Mouse (Mus musculus) heart, embryonic 13.5 days (tissue): ENCODE measurements at regions not wholly inside any gene's neighbourhood (a gene's known extent, or its start where the extent isn't known, plus 50 kb on each side); places are given as distances from the start of the nearest gene placed in this dataset.

ENCODE experiments used
- ATAC-seq: fragments of 200-750 bp; cut with Nextera tagmentation; 2 replicates; pipeline ENCODE4 v1.8.0; 2017; ENCODE audit warnings: moderate TSS enrichment; ENCODE audit not compliant: insufficient number of reproducible peaks, low FRiP score, low TSS enrichment; ENCODE audit errors: extremely low read depth
- H3K27ac ChIP-seq: fragments of 300-500 bp; sonication (generic); replicated peaks from 2 replicates; pipeline ENCODE4 v1.5.1; 2015; ENCODE audit warnings: moderate library complexity, mild to moderate bottlenecking, inconsistent platforms
- H3K27me3 ChIP-seq: fragments of 300-500 bp; sonication (generic); replicated peaks from 2 replicates; pipeline ENCODE4 v1.6.1; 2015; ENCODE audit warnings: mild to moderate bottlenecking, inconsistent platforms
- H3K36me3 ChIP-seq: fragments of 300-500 bp; sonication (generic); 2 replicates; pipeline ENCODE4 v1.6.1; 2015; ENCODE audit warnings: mild to moderate bottlenecking, inconsistent platforms
- H3K4me1 ChIP-seq: fragments of 300-500 bp; sonication (generic); 2 replicates; pipeline ENCODE4 v1.6.1; 2015; ENCODE audit warnings: inconsistent platforms
- H3K4me2 ChIP-seq: fragments of 300-500 bp; sonication (generic); 2 replicates; pipeline ENCODE4 v1.6.1; 2015; ENCODE audit warnings: inconsistent platforms, mild to moderate bottlenecking, moderate library complexity
- H3K4me3 ChIP-seq: fragments of 300-500 bp; sonication (generic); 2 replicates; pipeline ENCODE4 v1.5.1; 2015; ENCODE audit warnings: moderate library complexity, mild to moderate bottlenecking, inconsistent platforms
- H3K9ac ChIP-seq: fragments of 300-500 bp; sonication (generic); 2 replicates; pipeline ENCODE4 v1.6.1; 2015; ENCODE audit warnings: inconsistent platforms, mild to moderate bottlenecking, moderate library complexity
- H3K9me3 ChIP-seq: fragments of 300-500 bp; sonication (generic); 2 replicates; pipeline ENCODE4 v1.6.1; 2016; ENCODE audit warnings: inconsistent platforms
- WGBS: fragments of 180-500 bp; shearing (Covaris S2); methylation state at CpG from one replicate; pipeline ENCODE4 v1.1.7; 2015; ENCODE audit warnings: mixed read lengths; 5-methylcytosine and 5-hydroxymethylcytosine counted together

DNA sequence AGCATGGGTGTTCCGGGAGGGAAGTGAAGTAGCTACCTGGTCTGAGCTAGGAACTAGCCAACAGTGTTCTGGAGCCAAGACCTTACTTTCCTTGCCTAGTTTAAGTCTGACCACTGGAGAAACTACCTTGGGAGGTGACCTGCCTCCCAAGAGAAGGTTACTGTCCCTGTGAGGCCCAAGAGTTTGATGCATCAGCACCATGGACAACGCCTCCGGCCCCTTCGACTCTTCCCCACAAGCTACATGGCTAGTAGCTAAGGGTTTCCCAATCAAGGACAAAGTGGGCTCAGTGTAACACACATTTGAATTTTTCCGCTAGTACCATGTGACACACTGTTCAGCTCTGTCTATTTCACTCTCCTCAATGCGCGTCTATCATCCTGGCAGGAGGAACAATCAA, 171.7 kb upstream of the Zdhhc25 start:
- Histone ChIP-seq H3K9me3 (peaks cover 48% of the 10 kb centered on the region), H3K4me2 (no peak overlapping the region), H3K27me3 (no peaks in the 10 kb centered on the region), H3K27ac (no peak overlapping the region), H3K36me3 (no peaks in the 10 kb centered on the region), H3K4me1 (no peaks in the 10 kb centered on the region), H3K9ac (no peak overlapping the region), H3K4me3 (no peak overlapping the region)
- WGBS, result 61% methylated on average over 7 of the region's 7 CpGs
- ATAC-seq, result no peak

- WGBS, result 80% methylated on average over 7 of the region's 7 CpGs
- ATAC-seq, result no peak
- Histone ChIP-seq H3K9ac (no peak overlapping the region), H3K27me3 (no peaks in the 10 kb centered on the region), H3K36me3 (no peaks in the 10 kb centered on the region), H3K27ac (no peak overlapping the region), H3K4me3 (no peak overlapping the region), H3K9me3 (peaks cover 41% of the 10 kb centered on the region), H3K4me1 (no peaks in the 10 kb centered on the region), H3K4me2 (no peak overlapping the region)
Observed at GRCm38 (mm10) chr15:88430941-88431340, 169.2 kb upstream of the Zdhhc25 start.

GRCm38 (mm10) chr15:88448272-88448671, 151.8 kb upstream of the Zdhhc25 start:
- no peak for ATAC-seq
- 68% methylated on average over 4 of the region's 4 CpGs for WGBS
- H3K27me3 ChIP-seq, result no peaks in the 10 kb centered on the region
- no peaks in the 10 kb centered on the region for H3K4me1 ChIP-seq
- no peaks in the 10 kb centered on the region for H3K9me3 ChIP-seq
- H3K36me3 ChIP-seq, result no peaks in the 10 kb centered on the region
- no peak overlapping the region for H3K27ac ChIP-seq
- no peak overlapping the region for H3K4me3 ChIP-seq
- H3K9ac ChIP-seq, result no peak overlapping the region
- H3K4me2 ChIP-seq, result no peak overlapping the region

- no peaks in the 10 kb centered on the region for H3K4me1 ChIP-seq
- no peak for ATAC-seq
- H3K4me2 ChIP-seq, result no peak overlapping the region
Observed at GRCm38 (mm10) chr15:88451241-88451640, 148.9 kb upstream of the Zdhhc25 start.

GRCm38 (mm10) chr15:88468107-88468506, 132.0 kb upstream of the Zdhhc25 start:
- H3K36me3 ChIP-seq, result no peaks in the 10 kb centered on the region
- no peak overlapping the region for H3K27ac ChIP-seq
- H3K4me1 ChIP-seq, result no peaks in the 10 kb centered on the region
- H3K4me3 ChIP-seq, result no peak overlapping the region
- 70% methylated on average over 12 of the region's 12 CpGs for WGBS
- no peaks in the 10 kb centered on the region for H3K9me3 ChIP-seq
- H3K9ac ChIP-seq, result no peak overlapping the region
- H3K27me3 ChIP-seq, result no peaks in the 10 kb centered on the region
- no peak overlapping the region for H3K4me2 ChIP-seq
- no peak for ATAC-seq

More at GRCm38 (mm10) chr15:88451241-88451640, 148.9 kb upstream of the Zdhhc25 start:
- H3K27me3 ChIP-seq, result no peaks in the 10 kb centered on the region
- 77% methylated on average over 6 of the region's 6 CpGs for WGBS
- H3K9me3 ChIP-seq, result no peaks in the 10 kb centered on the region
- H3K36me3 ChIP-seq, result no peaks in the 10 kb centered on the region
- no peak overlapping the region for H3K9ac ChIP-seq
- H3K27ac ChIP-seq, result no peak overlapping the region
- no peak overlapping the region for H3K4me3 ChIP-seq

- Histone ChIP-seq H3K27ac (no peak overlapping the region), H3K4me2 (no peak overlapping the region), H3K4me1 (no peaks in the 10 kb centered on the region), H3K36me3 (no peaks in the 10 kb centered on the region), H3K27me3 (no peaks in the 10 kb centered on the region), H3K9ac (no peak overlapping the region), H3K4me3 (no peak overlapping the region), H3K9me3 (no peaks in the 10 kb centered on the region)
- no peak for ATAC-seq
- 24% methylated on average over 2 of the region's 2 CpGs for WGBS
Observed at GRCm38 (mm10) chr15:88468810-88469209, 131.3 kb upstream of the Zdhhc25 start.

DNA sequence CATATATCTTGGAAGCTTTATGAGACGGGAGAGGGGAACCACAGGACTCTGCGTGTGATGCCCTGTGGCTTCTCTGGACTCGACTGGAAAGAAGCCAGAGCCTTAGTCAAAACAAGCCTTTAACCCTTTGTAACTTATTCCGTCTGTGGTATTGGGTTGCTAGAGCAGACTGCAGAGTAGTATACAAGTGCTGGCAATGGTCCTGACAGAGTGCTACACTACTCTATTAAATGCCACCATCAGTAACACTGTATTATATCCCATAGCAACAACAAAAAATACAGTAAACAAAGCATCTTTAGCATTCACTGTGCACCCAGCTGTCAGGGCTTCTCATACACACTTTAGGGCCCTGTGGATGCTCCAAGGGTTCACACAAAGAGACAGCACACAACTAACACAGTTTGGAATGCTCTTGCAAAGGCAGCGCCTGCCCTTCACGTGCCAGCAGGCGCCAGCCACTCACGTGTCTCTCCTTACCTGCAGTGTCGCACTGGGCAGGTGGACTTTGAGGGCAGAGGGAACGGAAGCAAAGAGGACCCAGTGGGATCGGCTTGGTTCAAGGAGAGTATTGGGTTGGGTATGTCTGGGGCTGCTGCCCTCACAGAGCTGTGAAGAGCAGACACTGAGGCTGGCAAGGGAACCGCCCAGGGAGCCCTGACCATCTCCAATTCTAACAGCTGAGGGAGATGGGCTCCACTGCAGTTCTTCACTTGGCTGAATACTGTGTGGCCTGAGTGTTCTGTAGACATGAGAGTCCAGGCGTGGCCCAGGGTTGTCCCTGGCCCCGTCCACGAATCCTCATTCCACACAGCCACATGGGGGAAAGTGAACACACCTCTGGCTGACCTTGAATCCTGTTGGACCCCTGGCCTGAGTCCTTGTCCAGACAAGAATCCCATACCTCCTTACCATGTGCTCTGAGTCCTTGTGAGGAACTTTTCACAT, 130.3 kb upstream of the Zdhhc25 start:
- H3K4me3 ChIP-seq, result no peak overlapping the region
- no peak overlapping the region for H3K9ac ChIP-seq
- no peak for ATAC-seq
- H3K27me3 ChIP-seq, result no peaks in the 10 kb centered on the region
- no peaks in the 10 kb centered on the region for H3K36me3 ChIP-seq
- WGBS, result 66% methylated on average over 15 of the region's 15 CpGs
- no peaks in the 10 kb centered on the region for H3K9me3 ChIP-seq
- no peaks in the 10 kb centered on the region for H3K4me1 ChIP-seq
- H3K4me2 ChIP-seq, result no peak overlapping the region
- no peak overlapping the region for H3K27ac ChIP-seq

DNA sequence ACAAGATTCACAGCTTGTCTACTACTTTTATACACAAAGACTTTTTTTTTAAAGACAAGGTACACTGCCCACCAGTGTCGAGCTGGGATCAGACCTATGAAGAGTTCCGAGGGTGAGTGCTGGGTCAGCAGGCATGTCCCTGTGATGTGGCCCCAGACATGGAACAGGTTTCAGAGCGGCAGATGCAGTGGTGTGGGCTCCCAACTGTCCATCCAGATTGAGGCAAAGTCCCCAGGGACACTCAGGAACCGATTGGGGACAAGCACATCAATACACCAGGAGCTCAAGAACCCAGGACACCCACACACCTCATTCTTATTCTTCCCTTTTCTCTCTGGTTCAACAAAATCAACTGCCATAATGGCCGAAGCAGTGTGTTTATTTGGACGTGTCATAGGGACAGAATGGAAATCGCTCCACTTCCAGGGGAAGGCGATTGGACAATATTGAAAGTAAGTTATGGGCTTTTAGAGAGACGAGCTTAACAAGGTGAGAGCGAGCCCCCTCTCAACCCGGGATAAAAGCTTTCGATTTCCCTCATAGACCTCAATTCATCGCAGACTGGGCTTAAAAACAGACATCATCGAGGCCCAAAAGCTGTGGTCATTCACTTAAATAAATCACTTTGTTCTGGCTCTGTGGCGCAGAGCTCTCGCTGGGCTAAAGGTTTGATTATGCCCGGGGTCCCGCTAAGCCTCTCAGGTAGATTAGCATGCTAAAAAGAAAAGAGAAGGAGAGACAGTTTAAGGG, 127.6 kb upstream of the Zdhhc25 start:
- H3K36me3 ChIP-seq, result no peaks in the 10 kb centered on the region
- no peak overlapping the region for H3K4me2 ChIP-seq
- no peaks in the 10 kb centered on the region for H3K4me1 ChIP-seq
- no peak overlapping the region for H3K9ac ChIP-seq
- H3K27me3 ChIP-seq, result no peaks in the 10 kb centered on the region
- ATAC-seq, result no peak
- no peak overlapping the region for H3K4me3 ChIP-seq
- no peak overlapping the region for H3K27ac ChIP-seq
- 65% methylated on average over 18 of the region's 18 CpGs for WGBS
- H3K9me3 ChIP-seq, result no peaks in the 10 kb centered on the region

- WGBS, result 75% methylated on average over 5 of the region's 5 CpGs
- Histone ChIP-seq H3K4me2 (no peak overlapping the region), H3K4me3 (no peak overlapping the region), H3K27ac (no peak overlapping the region), H3K27me3 (no peaks in the 10 kb centered on the region), H3K4me1 (no peaks in the 10 kb centered on the region), H3K36me3 (no peaks in the 10 kb centered on the region), H3K9me3 (no peaks in the 10 kb centered on the region), H3K9ac (no peak overlapping the region)
- no peak for ATAC-seq
Observed at GRCm38 (mm10) chr15:88473221-88473620, 126.9 kb upstream of the Zdhhc25 start.

DNA sequence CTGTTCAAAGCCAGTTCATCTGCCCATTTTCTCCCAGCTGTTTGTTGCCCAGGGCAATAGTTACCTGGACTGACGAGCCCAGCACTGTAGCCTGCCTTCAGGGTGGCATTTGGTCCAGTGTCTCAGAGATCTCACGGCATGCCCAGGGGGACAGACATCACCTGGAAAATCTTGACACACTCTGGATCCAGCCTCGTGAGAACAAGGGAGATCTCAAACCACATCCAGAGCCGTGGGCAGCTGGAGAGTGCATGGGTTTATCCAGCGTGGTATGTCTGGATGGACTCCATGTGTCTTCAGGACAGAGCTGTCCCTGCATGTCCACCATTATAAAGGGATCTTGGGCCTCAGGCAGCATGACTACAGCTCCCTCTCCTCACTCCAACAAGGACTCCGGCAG, 116.6 kb upstream of the Zdhhc25 start:
- WGBS, result 72% methylated on average over 6 of the region's 6 CpGs
- no peak for ATAC-seq

DNA sequence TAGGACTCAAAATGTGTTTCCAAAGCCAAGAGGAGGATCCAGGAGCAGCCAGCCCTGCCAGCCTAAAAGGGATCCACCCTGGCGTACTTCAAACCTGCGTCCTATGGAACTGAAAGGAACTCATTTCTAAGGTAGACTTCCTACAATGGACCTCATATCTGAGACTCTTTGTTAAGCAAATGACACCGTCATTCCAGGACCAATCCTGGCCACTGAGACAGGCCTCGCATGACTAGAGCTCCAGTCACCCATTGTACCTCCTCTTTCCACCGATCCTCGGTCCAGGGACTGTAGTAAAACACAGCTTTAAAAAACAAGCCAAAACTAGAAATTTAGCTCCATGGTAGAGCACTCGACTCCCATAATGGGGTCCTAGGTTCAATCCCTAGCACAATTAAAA, 110.4 kb upstream of the Zdhhc25 start:
- 85% methylated on average over 7 of the region's 7 CpGs for WGBS
- no peak for ATAC-seq
- Histone ChIP-seq H3K27ac (no peak overlapping the region), H3K4me2 (no peak overlapping the region), H3K9ac (no peak overlapping the region), H3K36me3 (no peaks in the 10 kb centered on the region), H3K27me3 (no peaks in the 10 kb centered on the region), H3K9me3 (no peaks in the 10 kb centered on the region), H3K4me1 (no peaks in the 10 kb centered on the region), H3K4me3 (no peak overlapping the region)

More for the DNA sequence above, 116.6 kb upstream of the Zdhhc25 start:
- Histone ChIP-seq H3K4me1 (no peaks in the 10 kb centered on the region), H3K4me3 (no peak overlapping the region), H3K9ac (no peak overlapping the region), H3K27ac (no peak overlapping the region), H3K9me3 (no peaks in the 10 kb centered on the region), H3K27me3 (no peaks in the 10 kb centered on the region), H3K4me2 (no peak overlapping the region), H3K36me3 (no peaks in the 10 kb centered on the region)
